Mouse (Mus musculus) neutrophil, adult 5-6 weeks (primary cell): ENCODE data around the gene Srsf7. TPM values are rescaled to one million over a fixed set of nuclear protein-coding genes. Genes with fewer than 3 reads are reported as not detected.
"Not testable (repeated sequence)": the region's sequence is repeated elsewhere in the genome, so short reads cannot be mapped to it uniquely, and the experiment has no call there.

Experiments used
- ATAC-seq: fragments of 151-379, 151-347 bp; 2 replicates; pipeline ENCODE4 v1.8.0; 2017; ENCODE audit warnings: mild to moderate bottlenecking, moderate TSS enrichment; ENCODE audit not compliant: insufficient number of reproducible peaks, poor library complexity, low FRiP score, severe bottlenecking; ENCODE audit errors: extremely low read depth
- total RNA-seq: library from RNA; stranded (forward); fragments of 200-1000 nt; gene quantifications from 2 replicates; pipeline ENCODE4 v1.2.3, GENCODE M21; 2017

Gene Srsf7
- 294 and 322 TPM in 2 replicates for total RNA-seq

- ATAC-seq, result peak; percentile 90
These were observed at the start of gene Srsf7, which contains the start of gene Ttc39d for GRCm38 (mm10) chr17:80206671-80207581. TSS of gene Srsf7 (minus strand) at chr17:80207307. TSS of gene Ttc39d (plus strand) at chr17:80207460.

DNA sequence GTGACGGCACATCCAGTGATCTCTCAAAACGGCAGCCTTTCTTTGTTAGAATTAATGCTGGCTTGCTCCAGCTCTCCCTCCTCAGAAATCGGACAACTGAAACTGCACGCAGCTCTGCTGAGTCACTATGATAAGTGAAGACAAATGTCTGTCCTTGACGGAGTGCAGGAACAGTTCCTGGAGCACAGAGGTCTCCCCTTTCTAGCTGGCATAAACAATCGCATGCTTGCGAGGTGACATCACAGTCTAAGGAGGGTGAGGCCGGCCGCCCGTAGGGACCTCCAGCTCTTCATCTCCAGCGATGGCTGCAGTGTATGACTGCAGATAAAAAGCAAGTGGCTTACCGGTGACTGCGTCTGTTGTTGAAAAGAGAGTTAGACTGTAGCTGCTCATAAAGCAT is 48.1 kb upstream of the Srsf7 start:
- ATAC-seq, result no peak

- no peak for ATAC-seq
These were observed 47.3 kb upstream of the Srsf7 start for GRCm38 (mm10) chr17:80254421-80254820.

- 0 out of 2 replicates have a peak, but pooled peaks have one; percentile 23 for ATAC-seq
These were observed 45.8 kb upstream of the Srsf7 start for GRCm38 (mm10) chr17:80252757-80253525.

DNA sequence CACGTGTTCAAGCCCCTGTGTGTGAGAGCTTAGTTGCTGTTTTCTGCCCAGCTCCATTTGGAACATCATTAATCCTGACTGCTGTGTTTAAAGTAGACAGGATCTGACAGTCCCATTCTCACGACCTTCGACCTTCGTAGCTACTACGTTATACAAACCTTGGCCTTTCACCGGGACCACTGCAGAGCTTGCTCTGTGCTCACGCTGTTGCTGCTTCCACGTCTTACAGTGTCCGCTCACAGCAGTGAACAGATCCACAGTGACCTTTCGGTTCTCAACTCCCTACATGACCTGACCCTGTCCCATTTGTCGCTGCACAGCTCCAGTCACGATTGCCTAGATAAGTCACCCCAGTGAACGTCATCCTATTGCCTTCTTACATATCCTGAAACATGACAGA is 36.0 kb upstream of the Srsf7 start:
- ATAC-seq, result no peak

DNA sequence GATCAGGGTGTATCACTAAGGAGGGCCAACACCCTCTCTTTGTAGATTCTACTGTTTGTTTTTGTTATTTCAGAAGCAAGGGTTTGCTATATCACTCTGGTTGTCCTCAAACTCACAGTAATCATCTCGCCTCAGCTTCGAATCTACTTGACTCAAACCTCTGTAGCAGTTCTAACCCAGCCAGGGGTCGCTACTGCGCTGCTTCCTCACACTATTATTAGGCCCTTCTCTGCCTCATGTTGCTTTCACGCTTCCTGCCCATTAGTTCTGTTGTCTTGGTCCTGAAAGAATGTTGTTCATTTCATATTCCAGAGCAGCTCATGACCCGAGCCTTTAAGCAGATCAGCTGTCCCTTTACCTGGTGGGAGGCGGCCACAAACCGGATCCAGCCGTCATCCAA is 34.5 kb upstream of the Srsf7 start:
- ATAC-seq, result no peak

DNA sequence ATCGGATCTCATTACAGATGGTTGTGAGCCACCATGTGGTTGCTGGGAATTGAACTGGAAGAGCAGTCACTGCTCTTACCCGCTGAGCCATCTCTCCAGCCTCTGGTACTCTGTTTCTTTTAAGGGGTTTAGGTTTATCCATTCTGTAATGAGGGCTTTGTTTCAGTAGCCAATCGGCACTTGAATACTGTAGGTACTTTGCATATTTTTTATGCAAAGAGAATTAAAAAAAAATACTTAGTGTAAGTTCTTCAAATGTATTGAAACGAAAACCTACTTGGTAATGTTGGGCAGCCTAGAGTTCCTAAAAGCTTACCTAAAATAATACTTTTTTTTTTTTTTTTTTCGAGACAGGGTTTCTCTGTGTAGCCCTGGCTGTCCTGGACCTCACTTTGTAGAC is 30.4 kb upstream of the Srsf7 start:
- ATAC-seq, result 0 out of 2 replicates have a peak, but pooled peaks have one; percentile 20

DNA sequence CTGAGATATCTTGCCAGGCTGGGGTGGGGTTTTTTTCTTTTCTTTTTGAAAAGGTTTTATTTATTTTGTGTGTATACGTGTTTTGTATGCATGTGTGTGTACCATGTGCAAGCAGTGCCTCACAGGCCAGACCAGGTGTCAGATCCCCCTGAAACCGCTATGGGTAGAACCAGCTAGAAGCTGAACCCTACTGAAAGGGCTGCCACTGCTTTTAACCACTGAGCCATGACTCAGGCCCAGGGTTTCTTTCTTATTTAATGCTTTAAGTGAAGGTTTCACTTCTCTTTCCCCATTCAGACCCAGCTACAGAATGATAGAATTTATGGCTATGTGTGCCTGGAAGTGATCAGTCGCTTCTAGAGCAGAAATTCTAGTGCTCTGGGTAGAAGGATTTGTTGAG is 29.7 kb upstream of the Srsf7 start:
- ATAC-seq, result peak; percentile 84

GRCm38 (mm10) chr17:80235477-80235876 is 28.4 kb upstream of the Srsf7 start:
- ATAC-seq, result no peak

GRCm38 (mm10) chr17:80234376-80234775 is 27.3 kb upstream of the Srsf7 start:
- no peak for ATAC-seq

GRCm38 (mm10) chr17:80233844-80234243 is 26.7 kb upstream of the Srsf7 start:
- ATAC-seq, result no peak

DNA sequence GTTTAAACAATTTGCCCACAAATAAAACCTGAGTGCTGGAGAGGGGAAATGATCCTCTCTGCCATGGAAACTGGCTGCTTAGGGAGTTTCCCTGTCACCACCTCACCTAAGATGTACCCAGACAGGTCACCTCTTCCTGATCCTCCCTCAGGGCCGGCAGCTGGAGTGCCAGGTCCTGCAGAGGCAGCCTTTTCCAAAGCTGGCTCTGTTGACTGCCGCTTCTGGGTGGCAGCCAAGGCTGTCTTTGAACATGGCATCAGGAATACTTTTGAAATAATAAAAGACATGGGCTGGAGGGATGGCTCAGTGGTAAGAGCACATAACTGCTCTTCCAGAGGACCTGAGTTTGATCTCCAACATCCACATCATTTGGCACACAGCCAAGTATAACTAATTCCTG is 22.3 kb upstream of the Srsf7 start:
- no peak for ATAC-seq

DNA sequence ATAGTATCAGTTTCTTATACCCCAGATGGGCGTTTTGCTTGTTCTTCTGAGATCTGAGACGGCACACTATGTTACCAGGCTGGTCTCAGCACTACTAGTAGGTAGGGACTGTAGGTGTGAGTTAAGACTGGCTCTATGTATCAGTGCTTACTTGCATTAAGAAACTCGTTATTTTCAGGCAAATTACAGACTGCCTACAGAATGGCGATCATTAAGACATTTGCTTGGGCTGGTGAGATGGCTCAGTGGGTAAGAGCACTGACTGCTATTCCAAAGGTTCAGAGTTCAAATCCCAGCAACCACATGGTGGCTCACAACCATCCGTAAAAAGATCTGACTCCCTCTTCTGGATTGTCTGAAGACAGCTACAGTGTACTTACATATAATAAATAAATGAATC is 18.0 kb upstream of the Srsf7 start:
- ATAC-seq, result not testable (repeated sequence)

DNA sequence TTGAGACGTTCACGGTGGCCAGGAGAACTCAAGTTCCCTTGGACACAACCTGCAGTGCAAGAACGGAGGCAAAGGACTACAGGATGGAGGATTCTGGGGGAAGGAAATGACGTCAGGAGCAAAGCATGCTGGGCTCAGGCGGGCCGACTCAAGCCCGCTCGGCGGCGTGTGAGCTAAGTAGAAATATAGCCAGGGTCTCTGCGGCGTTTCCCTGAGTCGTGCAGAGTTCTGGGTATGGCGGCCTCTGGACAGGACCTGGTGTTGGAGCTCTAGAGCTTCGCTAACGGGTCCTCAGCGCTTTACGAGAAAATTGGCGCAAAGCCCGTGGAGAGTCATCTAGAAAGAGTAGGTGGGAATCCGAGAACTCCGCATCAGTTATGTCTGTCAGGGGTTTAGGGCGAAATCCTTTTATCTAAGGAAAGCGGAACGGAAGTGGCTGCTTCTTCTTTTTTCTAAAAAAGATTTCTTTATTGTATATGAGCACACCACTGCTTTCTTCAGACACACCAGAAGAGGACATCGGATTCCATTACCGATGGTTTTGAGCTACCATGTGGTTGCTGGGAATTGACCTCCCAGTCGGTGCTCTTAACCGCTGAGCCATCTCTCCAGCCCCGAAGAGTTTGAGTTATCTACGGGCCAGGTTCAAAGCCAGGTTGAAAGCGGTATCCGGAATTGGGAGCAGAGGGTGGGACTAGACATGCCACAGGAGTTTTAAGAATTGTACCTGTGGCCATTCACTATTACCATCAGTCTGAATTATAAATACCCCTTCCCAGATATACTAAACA is 17.4 kb upstream of the Srsf7 start, which contains the start of gene Gemin6:
Gemin6 (plus strand) TSS at position 116 of the 791 bp plus-strand sequence.
- ATAC-seq, result peak; percentile 98

- no peak for ATAC-seq
These were observed 16.7 kb upstream of the Srsf7 start for GRCm38 (mm10) chr17:80223829-80224228.

- ATAC-seq, result peak; percentile 43; the same call in 1 of the 2 replicates
These were observed 15.0 kb upstream of the Srsf7 start for GRCm38 (mm10) chr17:80221890-80222628.

GRCm38 (mm10) chr17:80221202-80221601 is 14.1 kb upstream of the Srsf7 start:
- ATAC-seq, result no peak

GRCm38 (mm10) chr17:80220131-80220530 is 13.0 kb upstream of the Srsf7 start:
- no peak for ATAC-seq
